Mouse (Mus musculus) T-helper 1 cell (primary cell): ENCODE results near the gene Gm20715.
"Not testable (repeated sequence)": the region's sequence is repeated elsewhere in the genome, so short reads cannot be mapped to it uniquely, and the experiment has no call there.

Source experiments
- in situ Hi-C: fragments of 300-600 bp; cut with MboI, MseI; formaldehyde crosslinking; loops from one replicate; pipeline ENCODE4 v1.15.1; 2025; ENCODE audit warnings: high pct_unique_total_duplicates

Gene Gm20715

GRCm38 (mm10) chr7:6410043-6410442, at the start of gene Gm20715:
Gm20715 (plus strand) TSS chr7:6410277.
- in situ Hi-C loops: loop anchor here (10.0 kb wide), 1 partner anchor 525 kb away; no protein-coding TSS in a partner anchor

- in situ Hi-C loops: no loop called here
Observed at GRCm38 (mm10) chr7:6360477-6361060, 49.5 kb upstream of the Gm20715 start.

- in situ Hi-C loops: no loop called here
Observed at GRCm38 (mm10) chr7:6361756-6362155, 48.3 kb upstream of the Gm20715 start.

- in situ Hi-C loops: no loop called here
Observed at GRCm38 (mm10) chr7:6362268-6363046, 47.6 kb upstream of the Gm20715 start.

DNA sequence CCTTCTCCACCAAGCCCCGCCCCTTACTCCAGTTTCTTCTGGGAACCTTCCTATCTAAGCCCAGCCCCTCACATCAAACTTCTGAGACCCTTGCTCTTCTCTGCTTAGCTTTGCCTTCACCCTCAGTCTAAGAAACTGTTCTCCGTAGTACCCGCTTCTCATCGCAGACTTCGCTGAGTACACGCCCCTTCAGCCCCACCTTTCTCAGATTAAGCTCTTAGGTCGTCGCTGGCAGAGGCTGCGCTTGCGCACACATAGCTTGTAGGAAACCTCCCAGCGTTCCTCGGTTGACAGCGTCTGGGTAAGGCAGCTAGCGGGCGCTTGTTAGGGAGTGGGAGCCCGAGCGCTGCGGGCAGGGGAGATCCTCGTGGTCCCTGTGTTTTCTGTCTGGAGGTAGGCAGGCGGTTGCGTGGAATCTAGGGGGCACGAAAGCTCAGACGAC, 47.0 kb upstream of the Gm20715 start, which contains the start of gene Zfp78:
Gene Zfp78 (plus strand): TSS at position 234 of the 442 bp plus-strand sequence.
- in situ Hi-C loops: no loop called here

- in situ Hi-C loops: no loop called here
Observed at GRCm38 (mm10) chr7:6364761-6365160, 45.3 kb upstream of the Gm20715 start.

GRCm38 (mm10) chr7:6367185-6367584, 42.9 kb upstream of the Gm20715 start:
- in situ Hi-C loops: no loop called here

GRCm38 (mm10) chr7:6368146-6368545, 41.9 kb upstream of the Gm20715 start:
- in situ Hi-C loops: not testable (repeated sequence)

GRCm38 (mm10) chr7:6369460-6369859, 40.6 kb upstream of the Gm20715 start:
- in situ Hi-C loops: no loop called here

- in situ Hi-C loops: no loop called here
Observed at GRCm38 (mm10) chr7:6372993-6373392, 37.1 kb upstream of the Gm20715 start.

- in situ Hi-C loops: loop anchor here (25.0 kb wide), 1 partner anchor 1291 kb away; the partner anchor contains the start of gene Epn1
Observed at GRCm38 (mm10) chr7:6378441-6378840, 31.6 kb upstream of the Gm20715 start.

DNA sequence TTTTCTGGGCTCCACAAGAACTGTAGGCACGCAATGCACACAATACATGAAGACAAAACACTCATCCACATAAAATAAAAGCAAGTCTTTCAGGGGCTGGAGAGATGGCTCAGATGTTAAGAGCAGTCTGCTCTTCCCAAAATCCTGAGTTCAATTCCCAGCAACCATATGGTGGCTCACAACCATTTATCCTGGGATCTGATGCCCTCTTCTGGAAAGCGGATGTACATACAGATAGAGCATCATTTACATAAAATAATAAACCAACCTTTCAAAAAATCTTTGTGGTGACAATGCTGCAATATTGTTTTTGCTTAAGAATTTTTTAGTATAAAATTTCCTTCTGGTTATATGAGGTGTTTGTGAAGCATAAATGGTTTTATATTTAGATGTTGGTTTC, 28.6 kb upstream of the Gm20715 start:
- in situ Hi-C loops: loop anchor here (25.0 kb wide), 1 partner anchor 1294 kb away; the partner anchor contains the start of gene Epn1

DNA sequence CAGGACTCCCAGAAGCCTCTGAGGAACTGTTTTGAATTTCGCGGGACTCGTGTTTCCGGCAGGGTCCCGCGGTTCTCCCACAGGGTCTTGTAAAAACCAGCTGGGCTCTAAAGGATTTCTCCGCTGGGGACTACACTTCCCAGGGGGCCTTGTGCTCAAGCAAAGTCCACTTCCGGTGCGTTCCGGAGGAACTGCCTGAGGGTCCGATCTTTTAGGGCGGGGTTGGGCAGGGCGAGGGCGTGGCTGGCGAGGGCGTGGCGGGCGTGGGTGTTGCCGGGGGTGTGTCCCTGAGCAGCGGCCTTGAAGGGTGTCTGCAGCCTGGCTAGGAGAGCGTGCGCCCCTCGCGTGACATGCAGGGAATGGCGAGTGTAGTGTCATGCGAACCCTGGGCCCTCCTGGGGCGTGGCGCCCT, 27.0 kb upstream of the Gm20715 start, which contains the start of gene Zfp28:
Gene Zfp28 (plus strand): TSS at position 252 of the 412 bp plus-strand sequence.
- in situ Hi-C loops: loop anchor here (25.0 kb wide), 1 partner anchor 1296 kb away; the partner anchor contains the start of gene Epn1

DNA sequence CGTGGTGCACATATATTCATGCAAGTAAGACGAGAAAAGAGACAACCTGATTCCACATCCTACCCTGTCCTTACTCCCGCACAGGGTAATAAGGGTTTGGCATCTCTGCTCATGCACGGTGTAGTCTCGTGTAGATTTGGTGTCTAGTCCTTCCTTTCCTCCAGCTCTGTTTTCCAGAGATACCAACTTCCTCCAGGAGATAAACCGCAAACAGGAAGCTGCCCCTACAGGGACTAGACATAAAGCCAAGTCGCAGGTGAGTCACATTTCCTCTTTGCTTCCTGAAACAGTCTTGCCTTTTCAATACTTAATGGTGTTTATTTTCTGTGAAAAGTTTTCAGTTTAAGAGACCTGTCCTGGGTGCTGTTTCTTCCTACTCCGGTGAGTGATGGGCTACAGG, 26.1 kb upstream of the Gm20715 start:
- in situ Hi-C loops: loop anchor here (25.0 kb wide), 1 partner anchor 1297 kb away; the partner anchor contains the start of gene Epn1

DNA sequence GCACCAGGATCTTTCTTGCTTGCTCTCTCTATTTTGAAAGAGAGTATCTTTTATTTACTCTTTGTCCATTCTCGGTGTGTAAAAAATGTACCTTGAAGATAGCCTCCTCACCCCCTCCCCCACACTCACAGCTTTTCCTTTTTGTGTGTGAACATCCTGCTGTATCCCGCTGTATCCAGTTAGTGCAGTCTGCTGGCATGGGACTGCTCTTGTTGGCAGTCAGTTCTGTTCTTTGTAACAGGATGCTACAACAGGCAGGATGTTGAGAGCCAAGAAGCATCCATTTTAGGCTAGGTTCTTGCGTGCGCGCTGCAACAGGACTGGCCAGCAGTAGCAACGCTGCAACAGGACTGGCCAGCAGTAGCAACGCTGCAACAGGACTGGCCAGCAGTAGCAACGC, 23.1 kb upstream of the Gm20715 start:
- in situ Hi-C loops: loop anchor here (25.0 kb wide), 1 partner anchor 1300 kb away; the partner anchor contains the start of gene Epn1

DNA sequence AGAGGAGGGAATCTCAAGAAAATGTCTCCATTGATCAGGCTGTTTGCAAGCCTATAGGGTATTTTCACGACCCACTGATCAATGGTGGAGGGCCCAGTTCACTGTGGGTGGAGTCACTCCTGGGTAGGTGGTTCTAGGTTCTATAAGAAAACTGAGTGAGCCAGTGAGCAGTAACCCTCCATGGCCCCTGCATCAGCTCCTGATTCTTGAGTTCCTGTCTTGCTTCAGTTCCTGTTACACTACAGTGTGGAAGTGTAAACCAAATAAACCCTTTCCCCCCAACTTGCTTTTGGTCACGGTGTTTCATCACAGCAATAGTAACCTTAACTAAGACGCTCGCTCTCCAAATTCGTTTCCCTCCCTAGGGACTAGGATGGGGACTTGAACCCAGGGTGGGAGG, 21.1 kb upstream of the Gm20715 start:
- in situ Hi-C loops: loop anchor here (25.0 kb wide), 1 partner anchor 1302 kb away; the partner anchor contains the start of gene Epn1

GRCm38 (mm10) chr7:6389449-6389848, 20.6 kb upstream of the Gm20715 start:
- in situ Hi-C loops: loop anchor here (25.0 kb wide), 1 partner anchor 1302 kb away; the partner anchor contains the start of gene Epn1

DNA sequence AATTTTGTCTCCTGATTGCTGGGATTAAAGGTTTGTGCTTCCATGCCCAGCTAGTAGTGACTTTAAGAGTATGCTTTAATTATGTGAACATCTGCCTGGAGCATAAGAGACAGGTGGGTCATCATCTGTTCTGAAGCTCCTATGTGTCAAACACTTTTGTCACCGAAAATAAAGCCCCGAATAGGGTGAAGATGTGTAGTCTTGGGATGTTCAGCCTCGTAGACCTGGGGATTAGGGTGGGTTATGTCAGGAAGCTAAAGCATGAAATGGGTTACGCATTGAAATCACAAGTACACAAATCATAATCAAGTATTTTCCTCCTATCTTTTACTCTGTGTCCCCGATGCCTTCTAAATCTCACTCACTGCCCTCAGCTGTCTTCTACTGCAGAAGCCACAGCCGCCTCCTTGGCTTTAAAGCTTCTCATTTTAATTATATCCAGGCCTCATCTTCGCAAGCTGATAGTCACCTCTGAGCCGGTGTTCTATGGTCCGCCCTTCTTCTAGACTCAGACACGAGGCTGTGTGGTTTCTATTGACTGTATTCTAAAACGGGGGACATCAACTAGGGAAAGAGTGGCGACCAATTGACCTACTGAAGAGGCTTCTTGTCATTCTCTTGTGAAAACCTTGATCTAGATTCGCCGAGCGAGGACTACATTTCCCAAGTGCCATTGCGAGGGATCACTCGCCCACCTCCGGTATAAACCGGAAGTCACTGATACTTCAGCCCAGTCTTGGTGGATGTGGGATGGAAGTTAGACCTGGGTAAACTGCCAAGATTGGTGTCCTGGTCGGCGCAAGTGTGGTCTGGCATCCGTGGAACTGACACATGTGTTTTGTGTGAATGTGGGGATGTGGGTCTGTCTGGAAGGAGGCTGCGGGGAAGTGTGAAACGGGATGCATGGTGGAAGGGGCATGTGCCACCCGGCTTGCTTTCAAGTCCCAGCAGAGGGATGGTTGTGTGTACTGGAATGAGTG, 11.8 kb upstream of the Gm20715 start, which contains the start of gene Smim17:
Gene Smim17 (plus strand): TSS at position 720 of the 980 bp plus-strand sequence.
- in situ Hi-C loops: loop anchor here (25.0 kb wide), 1 partner anchor 1311 kb away; the partner anchor contains the start of gene Epn1

GRCm38 (mm10) chr7:6414626-6415441, 4.8 kb downstream of the Gm20715 start:
- in situ Hi-C loops: loop anchor here (10.0 kb wide), 1 partner anchor 520 kb away; no protein-coding TSS in a partner anchor

- in situ Hi-C loops: loop anchor here (10.0 kb wide), 1 partner anchor 519 kb away; no protein-coding TSS in a partner anchor
Observed at GRCm38 (mm10) chr7:6415442-6415787, 5.3 kb downstream of the Gm20715 start.
